Mouse (Mus musculus) midbrain, embryonic 10.5 days (tissue): ENCODE data around the gene Btd. TPM values are rescaled to one million over a fixed set of nuclear protein-coding genes. Genes with fewer than 3 reads are reported as not detected.

Experiments
- DNase-seq: peaks from one replicate; pipeline ENCODE4 v3.0.0-alpha.2; 2017; ENCODE audit warnings: low spot score
- H3K27ac ChIP-seq: fragments of 300-500 bp; sonication (generic); replicated peaks from 2 replicates; pipeline ENCODE4 v1.5.1; 2016; ENCODE audit warnings: mild to moderate bottlenecking
- H3K27me3 ChIP-seq: fragments of 300-500 bp; sonication (generic); 2 replicates; pipeline ENCODE4 v1.6.1; 2016; ENCODE audit warnings: low read depth, mild to moderate bottlenecking; ENCODE audit not compliant: poor library complexity, severe bottlenecking
- H3K36me3 ChIP-seq: fragments of 300-500 bp; sonication (generic); 2 replicates; pipeline ENCODE4 v1.6.1; 2016; ENCODE audit warnings: mild to moderate bottlenecking, moderate library complexity
- H3K4me1 ChIP-seq: fragments of 300-500 bp; sonication (generic); 2 replicates; pipeline ENCODE4 v1.6.1; 2016
- H3K4me3 ChIP-seq: fragments of 300-500 bp; sonication (generic); 2 replicates; pipeline ENCODE4 v1.5.1; 2016; ENCODE audit warnings: mild to moderate bottlenecking, moderate library complexity
- H3K9me3 ChIP-seq: fragments of 300-500 bp; sonication (generic); replicated peaks from 2 replicates; pipeline ENCODE4 v1.6.1; 2016; ENCODE audit warnings: mild to moderate bottlenecking
- WGBS: fragments of 180-500 bp; shearing (Covaris S2); methylation state at CpG from one replicate; pipeline ENCODE4 v1.1.7; 2016; 5-methylcytosine and 5-hydroxymethylcytosine counted together
- polyA plus RNA-seq: library from polyadenylated mRNA; unstranded; fragments of >200 nt; fragmentation: Nextera tagmentation; extraction: Ambion mirVana; gene quantifications from 2 replicates; pipeline ENCODE4 v1.2.1, GENCODE M21; 2016

Btd gene
- polyA plus RNA-seq, 1 experiment from 2014 or later: 15.5 TPM

- 47% methylated on average over 10 of the region's 10 CpGs for WGBS
- Histone ChIP-seq H3K4me3 (no peak overlapping the region), H3K27ac (peak overlapping the region; percentile 78), H3K36me3 (peaks cover 8% of the 10 kb centered on the region), H3K9me3 (no peaks in the 10 kb centered on the region), H3K4me1 (peaks cover 25% of the 10 kb centered on the region), H3K27me3 (no peaks in the 10 kb centered on the region)
- DNase-seq: peak; percentile 10
Measured at GRCm38 (mm10) chr14:31671635-31672320, 30.9 kb downstream of the Btd start.

- H3K27me3 ChIP-seq: no peaks in the 10 kb centered on the region
- WGBS: 90% methylated on average over 3 of the region's 3 CpGs
Measured at GRCm38 (mm10) chr14:31680656-31681055, 39.8 kb downstream of the Btd start.

GRCm38 (mm10) chr14:31681291-31681690, 40.5 kb downstream of the Btd start:
- H3K27ac ChIP-seq: no peak overlapping the region
- H3K4me1 ChIP-seq: no peaks in the 10 kb centered on the region
- no peaks in the 10 kb centered on the region for H3K9me3 ChIP-seq
- 92% methylated on average over 9 of the region's 9 CpGs for WGBS
- H3K36me3 ChIP-seq: no peaks in the 10 kb centered on the region
- no peak for DNase-seq
- H3K4me3 ChIP-seq: no peak overlapping the region
- no peaks in the 10 kb centered on the region for H3K27me3 ChIP-seq

More at GRCm38 (mm10) chr14:31680656-31681055, 39.8 kb downstream of the Btd start:
- Histone ChIP-seq H3K4me1 (no peaks in the 10 kb centered on the region), H3K36me3 (no peaks in the 10 kb centered on the region), H3K27ac (no peak overlapping the region), H3K9me3 (no peaks in the 10 kb centered on the region), H3K4me3 (no peak overlapping the region)
- DNase-seq: no peak

GRCm38 (mm10) chr14:31681931-31682555, 41.2 kb downstream of the Btd start:
- Histone ChIP-seq H3K27me3 (no peaks in the 10 kb centered on the region), H3K36me3 (no peaks in the 10 kb centered on the region), H3K27ac (no peak overlapping the region), H3K4me3 (no peak overlapping the region), H3K9me3 (no peaks in the 10 kb centered on the region), H3K4me1 (no peaks in the 10 kb centered on the region)
- 50% methylated on average over 5 of the region's 5 CpGs for WGBS
- no peak for DNase-seq

- WGBS: 90% methylated on average over 2 of the region's 2 CpGs
- DNase-seq: no peak
- Histone ChIP-seq H3K36me3 (no peaks in the 10 kb centered on the region), H3K27ac (0 out of 2 replicates have a peak overlapping the region, but pooled peaks have one; percentile 28), H3K4me3 (no peak overlapping the region), H3K9me3 (no peaks in the 10 kb centered on the region), H3K4me1 (0 out of 2 replicates have a peak, but pooled peaks cover 3% of the 10 kb centered on the region), H3K27me3 (no peaks in the 10 kb centered on the region)
Measured at GRCm38 (mm10) chr14:31683610-31684009, 42.8 kb downstream of the Btd start.

- WGBS: 79% methylated on average over 6 of the region's 7 CpGs
- DNase-seq: no peak
- Histone ChIP-seq H3K36me3 (no peaks in the 10 kb centered on the region), H3K9me3 (no peaks in the 10 kb centered on the region), H3K4me1 (0 out of 2 replicates have a peak, but pooled peaks cover 3% of the 10 kb centered on the region), H3K27ac (no peak overlapping the region), H3K4me3 (no peak overlapping the region), H3K27me3 (no peaks in the 10 kb centered on the region)
Measured at GRCm38 (mm10) chr14:31684343-31685040, 43.7 kb downstream of the Btd start.

GRCm38 (mm10) chr14:31685680-31686079, 44.9 kb downstream of the Btd start:
- H3K9me3 ChIP-seq: no peaks in the 10 kb centered on the region
- no peak overlapping the region for H3K27ac ChIP-seq
- WGBS: 95% methylated on average over 10 of the region's 10 CpGs
- H3K36me3 ChIP-seq: no peaks in the 10 kb centered on the region
- DNase-seq: no peak
- no peaks in the 10 kb centered on the region for H3K27me3 ChIP-seq
- no peak overlapping the region for H3K4me3 ChIP-seq
- 0 out of 2 replicates have a peak, but pooled peaks cover 3% of the 10 kb centered on the region for H3K4me1 ChIP-seq

GRCm38 (mm10) chr14:31686231-31686630, 45.4 kb downstream of the Btd start:
- no peak for DNase-seq
- no peak overlapping the region for H3K27ac ChIP-seq
- H3K4me1 ChIP-seq: 0 out of 2 replicates have a peak, but pooled peaks cover 3% of the 10 kb centered on the region
- 96% methylated on average over 1 of the region's 1 CpGs for WGBS
- no peaks in the 10 kb centered on the region for H3K9me3 ChIP-seq
- H3K36me3 ChIP-seq: no peaks in the 10 kb centered on the region
- no peak overlapping the region for H3K4me3 ChIP-seq
- H3K27me3 ChIP-seq: no peaks in the 10 kb centered on the region

GRCm38 (mm10) chr14:31692536-31692935, 51.7 kb downstream of the Btd start:
- WGBS: 90% methylated on average over 6 of the region's 6 CpGs
- DNase-seq: no peak
- no peak overlapping the region for H3K4me3 ChIP-seq
- peaks cover 7% of the 10 kb centered on the region; the same call in 1 of the 2 replicates for H3K36me3 ChIP-seq
- 0 out of 2 replicates have a peak, but pooled peaks cover 3% of the 10 kb centered on the region for H3K4me1 ChIP-seq
- no peaks in the 10 kb centered on the region for H3K27me3 ChIP-seq
- no peaks in the 10 kb centered on the region for H3K9me3 ChIP-seq
- no peak overlapping the region for H3K27ac ChIP-seq

- Histone ChIP-seq H3K27me3 (no peaks in the 10 kb centered on the region), H3K36me3 (peaks cover 32% of the 10 kb centered on the region), H3K4me3 (no peak overlapping the region), H3K9me3 (no peaks in the 10 kb centered on the region), H3K4me1 (no peaks in the 10 kb centered on the region), H3K27ac (no peak overlapping the region)
- DNase-seq: no peak
- 89% methylated on average over 9 of the region's 9 CpGs for WGBS
Measured at GRCm38 (mm10) chr14:31696206-31696984, 55.6 kb downstream of the Btd start.

GRCm38 (mm10) chr14:31696985-31697303, 56.1 kb downstream of the Btd start:
- Histone ChIP-seq H3K27me3 (no peaks in the 10 kb centered on the region), H3K4me3 (no peak overlapping the region), H3K27ac (no peak overlapping the region), H3K9me3 (no peaks in the 10 kb centered on the region), H3K4me1 (no peaks in the 10 kb centered on the region), H3K36me3 (peaks cover 37% of the 10 kb centered on the region)
- WGBS: 91% methylated on average over 3 of the region's 3 CpGs
- no peak for DNase-seq

GRCm38 (mm10) chr14:31697346-31697745, 56.5 kb downstream of the Btd start:
- Histone ChIP-seq H3K27ac (no peak overlapping the region), H3K9me3 (no peaks in the 10 kb centered on the region), H3K27me3 (no peaks in the 10 kb centered on the region), H3K36me3 (peaks cover 41% of the 10 kb centered on the region), H3K4me3 (no peak overlapping the region), H3K4me1 (no peaks in the 10 kb centered on the region)
- DNase-seq: no peak
- WGBS: 97% methylated on average over 3 of the region's 3 CpGs
